Mouse (Mus musculus): ENCODE data around the gene Nipal1.

Gene Nipal1

GRCm38 (mm10) chr5:72647418-72647907, at the start of gene Nipal1:
Gene Nipal1 (plus strand): TSS chr5:72647795.
- peak; percentile 45 for DNase-seq (ENCODE audit: low spot score)

- peak; percentile 29 for DNase-seq (ENCODE audit: low spot score)
These were observed 46.6 kb upstream of the Nipal1 start for GRCm38 (mm10) chr5:72601006-72601405.

GRCm38 (mm10) chr5:72603138-72603537, 44.5 kb upstream of the Nipal1 start:
- no peak for DNase-seq (ENCODE audit: low spot score)

GRCm38 (mm10) chr5:72617413-72617812, 30.2 kb upstream of the Nipal1 start:
- no peak for DNase-seq (ENCODE audit: low spot score)

- no peak for DNase-seq (ENCODE audit: low spot score)
These were observed 26.6 kb upstream of the Nipal1 start for GRCm38 (mm10) chr5:72621022-72621421.

- DNase-seq (ENCODE audit: low spot score), result no peak
These were observed 17.6 kb upstream of the Nipal1 start for GRCm38 (mm10) chr5:72630026-72630425.

GRCm38 (mm10) chr5:72634791-72635271, 12.8 kb upstream of the Nipal1 start:
- DNase-seq (ENCODE audit: low spot score), result no peak

- DNase-seq (ENCODE audit: low spot score), result no peak
These were observed 11.5 kb upstream of the Nipal1 start for GRCm38 (mm10) chr5:72636122-72636521.

- DNase-seq (ENCODE audit: low spot score), result no peak
These were observed 11.0 kb upstream of the Nipal1 start for GRCm38 (mm10) chr5:72636576-72636975.

- DNase-seq (ENCODE audit: low spot score), result no peak
These were observed 7.5 kb upstream of the Nipal1 start for GRCm38 (mm10) chr5:72640072-72640471.

GRCm38 (mm10) chr5:72643655-72644054, 3.9 kb upstream of the Nipal1 start:
- DNase-seq (ENCODE audit: low spot score), result no peak

GRCm38 (mm10) chr5:72644175-72644574, 3.4 kb upstream of the Nipal1 start, which contains the start of gene Cnga1:
Gene Cnga1 (minus strand): TSS chr5:72644275.
- DNase-seq (ENCODE audit: low spot score), result no peak

- DNase-seq (ENCODE audit: low spot score), result no peak
These were observed 1.5 kb upstream of the Nipal1 start for GRCm38 (mm10) chr5:72646131-72646530.

GRCm38 (mm10) chr5:72646996-72647395, 599 bp upstream of the Nipal1 start:
- DNase-seq (ENCODE audit: low spot score), result no peak

GRCm38 (mm10) chr5:72647958-72648595, 482 bp downstream of the Nipal1 start:
- no peak for DNase-seq (ENCODE audit: low spot score)

- DNase-seq (ENCODE audit: low spot score), result no peak
These were observed 1.6 kb downstream of the Nipal1 start for GRCm38 (mm10) chr5:72648987-72649735.

- no peak for DNase-seq (ENCODE audit: low spot score)
These were observed 5.6 kb downstream of the Nipal1 start for GRCm38 (mm10) chr5:72653068-72653674.

- no peak for DNase-seq (ENCODE audit: low spot score)
These were observed 8.7 kb downstream of the Nipal1 start for GRCm38 (mm10) chr5:72656270-72656791.

GRCm38 (mm10) chr5:72658375-72658774, 10.8 kb downstream of the Nipal1 start:
- no peak for DNase-seq (ENCODE audit: low spot score)

- no peak for DNase-seq (ENCODE audit: low spot score)
These were observed 13.6 kb downstream of the Nipal1 start for GRCm38 (mm10) chr5:72661051-72661781.

- no peak for DNase-seq (ENCODE audit: low spot score)
These were observed 16.5 kb downstream of the Nipal1 start for GRCm38 (mm10) chr5:72664126-72664525.

- DNase-seq (ENCODE audit: low spot score), result no peak
These were observed 17.3 kb downstream of the Nipal1 start for GRCm38 (mm10) chr5:72664854-72665253.

Data from testis, postnatal 14 days (tissue).